Mouse (Mus musculus): ENCODE data around the gene Brip1. TPM values are rescaled to one million over a fixed set of nuclear protein-coding genes. Genes with fewer than 3 reads are reported as not detected.

The Brip1 gene
- polyA plus RNA-seq, 1 experiment from 2014 or later, result 6.9 TPM

DNA sequence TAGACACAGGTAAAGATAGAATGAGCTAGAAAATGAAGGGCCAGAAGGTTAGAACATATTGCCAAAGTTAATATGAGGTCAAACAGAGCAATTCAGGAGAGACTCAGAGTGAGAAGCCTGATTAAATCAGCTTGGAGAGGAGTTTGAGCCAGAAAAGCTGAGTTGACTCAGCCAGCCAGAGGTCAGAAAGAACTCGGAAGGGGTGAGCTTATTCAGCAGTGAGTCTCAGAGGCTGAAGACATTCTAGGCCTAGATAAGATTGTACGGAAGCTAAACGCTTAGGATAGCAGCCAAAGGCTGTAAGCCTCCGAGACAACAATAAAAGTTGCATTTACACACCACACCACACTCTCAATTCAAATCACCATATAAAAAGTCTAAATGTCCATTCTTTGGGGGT lies 141.9 kb downstream of the Brip1 start:
- no peak overlapping the region for H3K4me3 ChIP-seq

DNA sequence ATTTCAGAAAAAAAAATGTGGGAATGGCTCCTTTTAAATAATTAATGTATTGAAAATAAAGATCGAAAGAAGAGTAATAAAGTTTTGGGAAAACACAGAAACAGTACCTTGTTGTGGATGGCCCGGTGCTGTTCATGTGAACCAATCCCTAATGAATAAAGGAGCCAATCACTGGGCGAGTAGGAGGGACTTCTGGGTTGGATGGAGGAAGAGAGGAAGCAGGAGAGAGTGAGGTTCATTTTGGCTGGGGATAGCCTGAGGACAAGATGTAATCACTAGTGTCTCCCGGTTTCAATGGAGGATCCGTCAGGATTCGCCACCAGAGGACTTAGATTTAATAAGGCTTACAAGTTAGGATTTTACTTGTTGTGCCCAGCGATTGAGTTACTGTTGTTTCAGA lies 145.2 kb downstream of the Brip1 start:
- H3K4me2 ChIP-seq (replicated peaks), result no peak overlapping the region
- no peaks in the 10 kb centered on the region for H3K9me3 ChIP-seq
- peaks cover 6% of the 10 kb centered on the region for H3K4me1 ChIP-seq
- H3K9ac ChIP-seq (replicated peaks), result no peak overlapping the region
- no peaks in the 10 kb centered on the region for H3K27me3 ChIP-seq
- H3K27ac ChIP-seq (replicated peaks), result no peak overlapping the region
- no peak overlapping the region for H3K4me3 ChIP-seq
- no peaks in the 10 kb centered on the region for H3K36me3 ChIP-seq
- 77% methylated on average over 7 of the region's 7 CpGs for WGBS
- no peak for ATAC-seq (ENCODE audit: low FRiP score, low read depth)

More for the DNA sequence above, 141.9 kb downstream of the Brip1 start:
- Histone ChIP-seq H3K9ac (replicated peaks) (no peak overlapping the region), H3K27me3 (no peaks in the 10 kb centered on the region), H3K27ac (replicated peaks) (no peak overlapping the region), H3K36me3 (peaks cover 3% of the 10 kb centered on the region; the same call in 1 of the 2 replicates), H3K9me3 (no peaks in the 10 kb centered on the region), H3K4me2 (replicated peaks) (no peak overlapping the region), H3K4me1 (no peaks in the 10 kb centered on the region)
- WGBS, result 72% methylated on average over 4 of the region's 4 CpGs
- no peak for ATAC-seq (ENCODE audit: low FRiP score, low read depth)

DNA sequence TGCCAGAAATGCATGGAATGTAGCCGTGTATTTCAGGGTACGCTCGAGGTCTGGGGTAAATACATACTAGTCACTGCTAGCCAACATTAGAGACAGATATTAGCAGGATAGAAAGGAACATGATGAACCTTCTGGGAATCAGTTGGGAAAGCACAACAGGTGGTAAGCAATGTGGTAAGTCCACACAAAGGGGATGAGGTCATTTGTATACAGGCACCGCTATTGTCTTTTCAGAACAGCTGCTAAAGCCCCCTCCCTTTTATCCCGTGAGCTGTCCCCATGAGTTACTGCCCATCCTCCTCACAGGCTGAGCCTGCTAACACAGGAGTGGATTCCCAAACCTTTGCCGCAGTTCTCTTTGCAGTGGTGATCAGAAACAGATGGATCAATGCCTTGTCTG lies 149.6 kb downstream of the Brip1 start:
- Histone ChIP-seq H3K4me1 (peaks cover 6% of the 10 kb centered on the region), H3K36me3 (no peaks in the 10 kb centered on the region), H3K4me2 (replicated peaks) (no peak overlapping the region; the same call in 1 of the 2 replicates), H3K9me3 (no peaks in the 10 kb centered on the region), H3K4me3 (no peak overlapping the region), H3K9ac (replicated peaks) (no peak overlapping the region), H3K27me3 (no peaks in the 10 kb centered on the region), H3K27ac (replicated peaks) (0 out of 2 replicates have a peak overlapping the region, but pooled peaks have one; percentile 21)
- 24% methylated on average over 6 of the region's 6 CpGs for WGBS
- ATAC-seq (ENCODE audit: low FRiP score, low read depth), result no peak; the same call in 1 of the 2 replicates

DNA sequence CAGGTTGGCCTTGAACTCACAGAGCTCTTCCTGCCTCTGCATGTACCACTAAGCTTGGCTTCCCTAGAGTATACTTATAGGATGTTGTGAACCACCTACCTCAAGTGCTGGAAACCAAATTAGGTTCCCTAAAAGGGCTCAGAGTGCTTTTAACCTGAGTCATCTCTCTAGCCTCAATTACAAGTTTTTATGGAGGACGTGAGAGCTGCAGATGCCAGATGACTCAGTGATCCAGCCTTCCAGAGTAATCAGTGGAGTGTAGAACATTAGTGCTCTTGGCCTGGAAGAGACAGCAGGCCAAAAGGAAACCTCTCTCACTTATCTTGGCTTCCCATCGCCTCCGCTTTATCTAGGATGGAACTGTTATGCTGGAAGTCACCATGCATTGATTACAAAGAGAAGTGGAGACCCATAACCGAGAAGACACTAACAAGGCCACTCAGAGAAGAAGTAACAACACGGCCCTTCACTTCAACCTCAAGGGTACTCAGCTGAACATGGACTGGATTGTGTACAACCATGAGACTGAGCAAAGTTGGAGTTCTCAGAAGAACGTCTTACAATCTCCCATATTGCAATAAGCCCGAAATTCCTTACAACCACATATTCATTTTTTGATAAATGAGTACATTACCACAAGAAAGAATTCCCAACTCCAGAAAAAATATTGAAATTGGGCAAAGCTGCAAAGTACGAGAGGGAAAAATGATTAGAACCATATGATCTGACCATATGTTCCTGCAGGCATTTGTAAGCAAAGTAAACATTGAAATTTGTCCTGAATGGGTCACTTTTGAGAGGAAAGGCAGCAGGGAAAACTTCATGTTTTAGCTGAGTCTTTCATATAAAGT lies 150.3 kb downstream of the Brip1 start:
- Histone ChIP-seq H3K27me3 (no peaks in the 10 kb centered on the region), H3K9ac (replicated peaks) (no peak overlapping the region), H3K4me1 (peaks cover 6% of the 10 kb centered on the region), H3K27ac (replicated peaks) (no peak overlapping the region), H3K9me3 (no peaks in the 10 kb centered on the region), H3K36me3 (no peaks in the 10 kb centered on the region), H3K4me2 (replicated peaks) (no peak overlapping the region), H3K4me3 (no peak overlapping the region)
- ATAC-seq (ENCODE audit: low FRiP score, low read depth), result no peak
- 86% methylated on average over 8 of the region's 8 CpGs for WGBS

DNA sequence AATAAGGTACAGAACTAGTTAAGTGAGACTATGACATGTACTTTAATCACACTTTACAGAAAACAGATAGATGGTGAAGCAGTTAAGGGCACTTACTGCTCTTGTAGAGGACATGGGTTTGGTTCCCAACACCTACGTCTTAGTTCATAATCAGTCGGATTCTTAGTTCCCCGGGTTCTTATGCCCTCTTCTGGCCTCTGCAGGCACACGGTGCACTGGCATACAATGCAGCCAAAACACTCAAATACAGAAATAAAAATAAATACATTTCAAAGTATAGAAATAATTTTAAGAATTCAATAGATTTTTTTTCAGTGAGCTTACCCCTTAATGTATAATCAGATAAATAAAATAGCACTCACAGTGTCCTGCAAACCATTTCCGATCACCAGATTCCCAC lies 161.0 kb downstream of the Brip1 start:
- 67% methylated on average over 5 of the region's 5 CpGs for WGBS
- H3K4me2 ChIP-seq (replicated peaks), result no peak overlapping the region
- no peaks in the 10 kb centered on the region for H3K27me3 ChIP-seq
- H3K27ac ChIP-seq (replicated peaks), result no peak overlapping the region
- H3K9ac ChIP-seq (replicated peaks), result no peak overlapping the region
- H3K4me1 ChIP-seq, result peaks cover 8% of the 10 kb centered on the region
- no peak for ATAC-seq (ENCODE audit: low FRiP score, low read depth)
- H3K36me3 ChIP-seq, result no peaks in the 10 kb centered on the region
- H3K4me3 ChIP-seq, result no peak overlapping the region
- H3K9me3 ChIP-seq, result no peaks in the 10 kb centered on the region

DNA sequence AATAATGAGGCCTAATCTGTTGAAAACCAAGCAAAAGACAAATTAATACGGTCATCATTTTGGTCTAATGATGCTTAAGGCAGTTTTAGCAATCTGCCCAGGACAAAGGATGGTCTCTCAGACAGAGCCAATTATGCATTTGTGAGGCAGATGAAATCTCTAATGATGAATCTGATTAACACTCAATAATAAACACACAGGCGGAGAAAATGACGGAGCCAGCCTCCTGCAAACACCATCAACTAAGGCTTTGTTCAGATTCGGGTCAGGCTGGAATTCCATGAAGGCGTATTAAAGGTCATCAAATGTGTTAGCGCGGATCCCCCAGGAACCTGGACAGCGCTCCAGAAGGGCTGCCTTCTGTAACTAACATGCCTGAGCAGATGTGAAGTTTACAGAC lies 161.6 kb downstream of the Brip1 start:
- Histone ChIP-seq H3K36me3 (no peaks in the 10 kb centered on the region), H3K4me1 (peaks cover 8% of the 10 kb centered on the region), H3K4me3 (no peak overlapping the region), H3K27me3 (no peaks in the 10 kb centered on the region), H3K4me2 (replicated peaks) (no peak overlapping the region), H3K27ac (replicated peaks) (0 out of 2 replicates have a peak overlapping the region, but pooled peaks have one; percentile 11), H3K9me3 (no peaks in the 10 kb centered on the region), H3K9ac (replicated peaks) (no peak overlapping the region)
- WGBS, result 44% methylated on average over 8 of the region's 8 CpGs
- no peak for ATAC-seq (ENCODE audit: low FRiP score, low read depth)

DNA sequence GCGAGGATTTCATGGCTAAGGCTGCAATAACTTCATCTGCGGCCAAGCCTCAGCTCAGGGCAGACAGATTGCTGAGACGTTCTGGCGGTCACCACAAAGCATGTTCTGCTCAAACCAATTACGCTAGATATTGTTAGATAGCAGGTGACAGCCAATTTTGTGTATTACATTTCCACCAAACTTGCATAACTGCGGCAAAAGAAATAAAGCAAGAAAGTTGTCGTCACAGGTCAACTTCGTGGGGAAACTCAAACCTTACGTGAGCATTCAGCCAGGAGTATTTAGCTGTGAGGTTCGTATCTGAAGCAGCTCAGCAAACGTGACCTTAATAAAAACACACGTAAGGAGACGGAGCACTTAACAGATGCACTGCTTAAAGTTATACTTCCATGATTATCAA lies 162.3 kb downstream of the Brip1 start:
- no peak for ATAC-seq (ENCODE audit: low FRiP score, low read depth)
- H3K4me2 ChIP-seq (replicated peaks), result no peak overlapping the region
- H3K9me3 ChIP-seq, result no peaks in the 10 kb centered on the region
- no peaks in the 10 kb centered on the region for H3K36me3 ChIP-seq
- peaks cover 8% of the 10 kb centered on the region for H3K4me1 ChIP-seq
- H3K4me3 ChIP-seq, result no peak overlapping the region
- H3K9ac ChIP-seq (replicated peaks), result no peak overlapping the region
- 79% methylated on average over 13 of the region's 13 CpGs for WGBS
- H3K27me3 ChIP-seq, result no peaks in the 10 kb centered on the region
- no peak overlapping the region for H3K27ac ChIP-seq (replicated peaks)

DNA sequence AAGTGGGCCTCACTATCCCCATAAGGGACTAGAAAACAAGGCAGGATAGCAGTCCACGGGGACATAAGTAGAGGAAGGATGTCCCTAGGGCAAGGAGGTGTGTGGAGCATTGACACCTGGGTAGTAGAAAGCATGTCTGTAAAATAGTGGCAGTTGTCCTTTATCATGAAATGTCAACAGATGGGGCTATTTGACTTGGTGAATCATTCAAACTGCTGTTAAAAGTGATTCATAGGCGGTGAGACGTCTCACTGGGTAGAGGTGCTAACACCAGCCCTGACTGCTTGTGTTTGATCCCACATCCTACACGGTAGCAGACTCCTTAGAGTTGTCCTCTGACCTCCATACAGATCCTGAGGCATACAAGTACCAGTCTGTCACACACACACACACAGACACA lies 168.1 kb downstream of the Brip1 start:
- no peaks in the 10 kb centered on the region for H3K9me3 ChIP-seq
- no peak overlapping the region for H3K4me3 ChIP-seq
- no peak overlapping the region for H3K27ac ChIP-seq (replicated peaks)
- H3K4me2 ChIP-seq (replicated peaks), result no peak overlapping the region
- H3K27me3 ChIP-seq, result no peaks in the 10 kb centered on the region
- no peak overlapping the region for H3K9ac ChIP-seq (replicated peaks)
- no peaks in the 10 kb centered on the region for H3K4me1 ChIP-seq
- H3K36me3 ChIP-seq, result no peaks in the 10 kb centered on the region
- 73% methylated on average over 4 of the region's 4 CpGs for WGBS
- no peak for ATAC-seq (ENCODE audit: low FRiP score, low read depth)

DNA sequence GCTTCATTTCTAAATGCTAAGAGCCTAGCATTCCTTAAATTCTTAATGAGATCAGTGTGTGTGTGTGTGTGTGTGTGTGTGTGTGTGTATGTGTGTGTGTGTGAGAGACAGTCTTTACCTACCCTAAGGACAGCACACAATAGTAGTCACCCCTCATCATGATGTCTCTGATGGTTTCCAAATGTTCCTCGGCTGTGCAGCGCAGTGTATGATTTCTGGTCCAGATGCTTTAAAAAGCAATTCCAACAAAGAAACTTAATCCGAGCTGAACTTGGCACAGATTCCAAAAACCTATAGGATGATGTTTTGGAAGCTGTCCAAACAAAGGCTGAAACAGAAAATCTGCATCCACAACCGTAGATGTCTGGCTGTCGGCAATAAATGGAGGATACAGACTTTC lies 173.0 kb downstream of the Brip1 start:
- ATAC-seq (ENCODE audit: low FRiP score, low read depth), result no peak
- no peaks in the 10 kb centered on the region for H3K27me3 ChIP-seq
- WGBS, result 61% methylated on average over 5 of the region's 5 CpGs
- no peak overlapping the region for H3K4me2 ChIP-seq (replicated peaks)
- no peak overlapping the region for H3K4me3 ChIP-seq
- no peaks in the 10 kb centered on the region for H3K9me3 ChIP-seq
- no peak overlapping the region for H3K9ac ChIP-seq (replicated peaks)
- H3K27ac ChIP-seq (replicated peaks), result no peak overlapping the region
- peaks cover 4% of the 10 kb centered on the region; the same call in 1 of the 2 replicates for H3K4me1 ChIP-seq
- H3K36me3 ChIP-seq, result no peaks in the 10 kb centered on the region

DNA sequence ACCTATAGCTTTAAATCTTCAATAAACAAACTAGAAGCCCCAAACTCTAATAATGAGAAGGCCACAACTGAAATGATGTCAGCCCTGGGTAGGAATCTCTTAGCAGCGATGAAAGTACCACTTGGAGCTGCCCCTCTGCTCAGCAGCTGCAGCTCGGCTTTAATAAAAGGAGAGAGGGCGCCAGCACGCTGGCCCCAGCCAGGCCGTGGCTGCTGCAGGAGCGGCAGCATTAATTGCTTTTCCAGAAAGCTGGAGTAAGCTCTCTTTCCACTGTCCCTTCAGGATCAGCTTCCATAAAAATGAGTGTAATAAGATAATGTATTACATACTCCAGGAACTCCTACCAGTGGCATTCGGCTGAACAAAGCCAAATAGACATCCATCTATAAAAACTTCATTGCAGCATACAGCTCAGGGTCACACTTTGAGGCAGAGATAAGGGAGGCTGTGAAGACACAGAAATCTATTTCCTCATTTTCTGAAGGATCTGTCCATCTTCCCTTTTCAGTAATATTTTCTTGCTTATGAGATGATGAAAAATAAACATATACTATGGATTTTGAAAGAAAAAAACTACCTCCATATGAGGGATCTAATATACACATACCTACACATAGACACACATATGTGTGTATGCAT lies 174.3 kb downstream of the Brip1 start:
- H3K9me3 ChIP-seq, result no peaks in the 10 kb centered on the region
- no peaks in the 10 kb centered on the region for H3K27me3 ChIP-seq
- no peak for ATAC-seq (ENCODE audit: low FRiP score, low read depth)
- no peaks in the 10 kb centered on the region for H3K36me3 ChIP-seq
- H3K4me1 ChIP-seq, result peaks cover 4% of the 10 kb centered on the region; the same call in 1 of the 2 replicates
- no peak overlapping the region for H3K4me3 ChIP-seq
- H3K4me2 ChIP-seq (replicated peaks), result no peak overlapping the region
- H3K9ac ChIP-seq (replicated peaks), result no peak overlapping the region
- H3K27ac ChIP-seq (replicated peaks), result no peak overlapping the region
- WGBS, result 15% methylated on average over 7 of the region's 7 CpGs

DNA sequence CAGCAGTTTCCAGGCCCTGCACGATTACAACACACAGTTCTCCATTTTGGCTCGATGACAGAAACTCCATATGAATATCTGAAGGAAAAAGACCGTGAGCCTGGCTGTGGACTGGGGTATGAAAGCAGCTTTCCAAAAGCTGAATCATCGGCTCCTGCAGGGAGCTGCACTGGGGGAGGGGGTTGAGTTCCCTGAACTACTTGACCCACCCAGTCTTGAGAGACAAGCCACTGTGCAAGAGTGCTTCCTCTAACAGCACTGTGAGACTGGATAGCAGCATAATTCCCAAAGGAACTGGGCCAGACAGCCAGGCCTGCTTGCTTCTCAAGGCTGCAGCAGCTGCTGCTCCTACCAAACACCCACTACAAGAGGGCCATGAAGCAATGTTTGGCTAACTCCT lies 178.6 kb downstream of the Brip1 start:
- Histone ChIP-seq H3K4me3 (no peak overlapping the region), H3K27ac (replicated peaks) (no peak overlapping the region), H3K9me3 (no peaks in the 10 kb centered on the region), H3K36me3 (no peaks in the 10 kb centered on the region), H3K4me1 (peaks cover 4% of the 10 kb centered on the region; the same call in 1 of the 2 replicates), H3K9ac (replicated peaks) (no peak overlapping the region), H3K4me2 (replicated peaks) (no peak overlapping the region), H3K27me3 (no peaks in the 10 kb centered on the region)
- no peak for ATAC-seq (ENCODE audit: low FRiP score, low read depth)
- 76% methylated on average over 4 of the region's 4 CpGs for WGBS

DNA sequence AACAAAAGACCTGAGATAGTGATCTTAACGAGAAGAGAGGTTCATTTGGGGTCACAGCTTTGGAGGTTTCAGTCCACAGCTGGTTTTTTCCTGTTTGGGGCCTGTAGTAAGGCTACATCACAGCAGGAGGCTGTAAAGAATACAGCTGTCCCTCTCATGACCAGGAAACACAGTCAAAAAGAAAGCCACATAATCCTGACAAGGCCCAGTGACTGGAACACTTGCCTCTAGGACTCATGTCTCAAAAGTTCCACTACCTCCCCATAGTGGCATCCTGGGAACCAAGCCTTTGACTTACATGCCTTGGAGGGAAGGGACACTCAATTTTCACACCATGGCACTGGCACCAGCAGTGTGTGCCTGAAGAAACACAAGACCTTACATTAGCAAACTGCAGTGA lies 181.0 kb downstream of the Brip1 start:
- no peak for ATAC-seq (ENCODE audit: low FRiP score, low read depth)
- no peaks in the 10 kb centered on the region; the same call in 1 of the 2 replicates for H3K27me3 ChIP-seq
- H3K27ac ChIP-seq (replicated peaks), result no peak overlapping the region
- no peaks in the 10 kb centered on the region for H3K36me3 ChIP-seq
- H3K4me2 ChIP-seq (replicated peaks), result no peak overlapping the region
- no peak overlapping the region for H3K4me3 ChIP-seq
- H3K9ac ChIP-seq (replicated peaks), result no peak overlapping the region
- no peaks in the 10 kb centered on the region for H3K4me1 ChIP-seq
- 51% methylated on average over 1 of the region's 1 CpGs for WGBS
- H3K9me3 ChIP-seq, result no peaks in the 10 kb centered on the region
